Mouse (Mus musculus) intestine, postnatal 0 days (tissue): ENCODE results near the gene Cblc. TPM values are rescaled to one million over a fixed set of nuclear protein-coding genes. Genes with fewer than 3 reads are reported as not detected.

Experiments used
- ATAC-seq: fragments of 200-750 bp; cut with Nextera tagmentation; 2 replicates; pipeline ENCODE4 v1.8.0; 2017; ENCODE audit warnings: mild to moderate bottlenecking, moderate TSS enrichment, moderate library complexity
- H3K27ac ChIP-seq: fragments of 300-500 bp; sonication (generic); 2 replicates; pipeline ENCODE4 v1.5.1; 2014; ENCODE audit warnings: mild to moderate bottlenecking, low read depth, low read length, moderate library complexity
- H3K27me3 ChIP-seq: fragments of 300-500 bp; sonication (generic); replicated peaks from 2 replicates; pipeline ENCODE4 v1.6.1; 2014; ENCODE audit warnings: low read length, mixed read lengths; ENCODE audit not compliant: control insufficient read depth, insufficient read depth
- H3K36me3 ChIP-seq: fragments of 300-500 bp; sonication (generic); 2 replicates; pipeline ENCODE4 v1.6.1; 2014; ENCODE audit warnings: mild to moderate bottlenecking, moderate library complexity; ENCODE audit not compliant: control insufficient read depth, insufficient read depth
- H3K4me1 ChIP-seq: fragments of 300-500 bp; sonication (generic); replicated peaks from 2 replicates; pipeline ENCODE4 v1.6.1; 2014; ENCODE audit warnings: antibody characterized with exemption, low read length, mixed read lengths; ENCODE audit not compliant: control insufficient read depth, insufficient read depth
- H3K4me2 ChIP-seq: fragments of 300-500 bp; sonication (generic); replicated peaks from 2 replicates; pipeline ENCODE4 v1.6.1; 2014; ENCODE audit warnings: low read depth, mild to moderate bottlenecking, moderate library complexity
- H3K4me3 ChIP-seq: fragments of 300-500 bp; sonication (generic); 2 replicates; pipeline ENCODE4 v1.5.1; 2014; ENCODE audit warnings: low read depth, low read length
- H3K9ac ChIP-seq: fragments of 300-500 bp; sonication (generic); 2 replicates; pipeline ENCODE4 v1.6.1; 2014; ENCODE audit warnings: mild to moderate bottlenecking, low read depth, low read length
- H3K9me3 ChIP-seq: fragments of 300-500 bp; sonication (generic); 2 replicates; pipeline ENCODE4 v1.6.1; 2016; ENCODE audit warnings: mixed run types; ENCODE audit not compliant: control insufficient read depth
- CTCF ChIP-seq: sonication (generic); IDR thresholded peaks from 2 replicates; pipeline ENCODE4 v1.5.1; 2016; ENCODE audit warnings: low read depth, mild to moderate bottlenecking, control low read depth, antibody characterized with exemption, moderate library complexity
- WGBS: fragments of 180-500 bp; shearing (Covaris S2); extraction: QIAGEN DNeasy Blood & Tissue Kit; methylation state at CpG from one replicate; pipeline ENCODE4 v1.1.7; 2014; 5-methylcytosine and 5-hydroxymethylcytosine counted together
- polyA plus RNA-seq: library from polyadenylated mRNA; unstranded; fragments of >200 nt; fragmentation: Nextera tagmentation; extraction: Ambion mirVana; gene quantifications from 2 replicates; pipeline ENCODE4 v1.2.1, GENCODE M21; 2015

The Cblc gene
- polyA plus RNA-seq, 1 experiment from 2014 or later: 54.8 TPM

DNA sequence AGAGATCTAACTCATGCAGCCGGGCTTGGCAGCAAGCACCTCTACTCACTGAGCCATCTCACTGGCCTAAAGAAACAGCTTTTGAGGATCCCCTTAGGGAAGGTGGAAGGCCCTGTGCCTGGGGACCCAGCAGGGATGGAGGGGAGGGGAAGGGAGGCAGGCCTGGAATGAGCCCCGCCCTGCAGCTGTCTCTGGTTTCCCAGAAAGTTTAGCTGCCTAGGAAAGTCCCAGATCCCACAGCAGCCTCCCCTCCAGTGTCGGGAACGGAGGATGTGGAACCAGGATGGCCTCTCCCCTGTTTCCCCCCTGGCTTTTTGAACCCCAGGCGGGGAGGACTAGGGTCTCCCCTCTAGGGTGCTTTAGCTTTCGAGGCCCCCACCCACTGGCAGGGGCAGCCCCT is 30.1 kb upstream of the Cblc start:
- Histone ChIP-seq H3K27ac (no peak overlapping the region), H3K27me3 (no peaks in the 10 kb centered on the region), H3K4me1 (peaks cover 9% of the 10 kb centered on the region; the same call in 1 of the 2 replicates), H3K9me3 (no peaks in the 10 kb centered on the region), H3K4me3 (no peak overlapping the region), H3K4me2 (no peak overlapping the region), H3K36me3 (no peaks in the 10 kb centered on the region), H3K9ac (no peak overlapping the region)
- 55% methylated on average over 6 of the region's 6 CpGs for WGBS
- no peak for ATAC-seq
- TF ChIP-seq CTCF: no peak

DNA sequence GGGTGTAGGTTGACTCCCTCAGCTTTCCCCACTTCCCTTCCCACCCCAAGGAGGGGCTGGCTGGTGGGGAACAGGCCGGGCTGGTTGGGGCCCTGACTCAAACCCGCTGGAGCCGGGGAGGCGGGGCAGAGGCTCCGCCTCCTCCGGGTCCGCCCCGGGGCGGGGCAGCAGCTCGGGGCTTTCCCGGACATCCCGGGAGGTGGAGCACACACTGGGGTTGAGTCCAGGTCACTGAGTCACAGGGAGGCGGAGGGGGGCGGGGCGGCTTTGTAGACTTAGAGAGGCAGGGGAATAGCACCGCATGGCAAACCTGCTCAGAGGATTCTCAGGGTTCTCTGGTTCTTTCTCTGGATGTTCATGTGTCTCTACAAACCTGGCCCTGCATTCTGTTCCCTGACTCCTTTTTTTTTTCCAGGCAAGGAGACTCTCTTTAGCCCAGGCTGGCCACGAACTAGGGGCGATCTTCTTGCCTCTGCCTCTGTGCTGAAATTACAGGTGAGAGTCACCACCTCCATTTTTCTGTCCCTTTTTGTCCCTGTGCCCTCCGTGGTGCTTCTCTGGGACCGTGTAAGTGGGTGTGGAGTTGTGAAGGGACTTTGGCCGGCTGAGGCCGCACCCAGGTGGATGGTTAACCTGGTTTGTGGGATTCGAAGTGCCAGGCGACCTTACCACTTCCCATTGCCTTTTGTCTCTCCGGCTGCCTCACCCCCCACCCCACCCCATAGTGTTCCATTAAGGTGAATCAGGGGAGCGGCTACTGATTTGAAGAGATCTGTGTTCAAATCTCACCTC is 27.8 kb upstream of the Cblc start:
- H3K9me3 ChIP-seq: no peaks in the 10 kb centered on the region
- peak overlapping the region; percentile 98 for H3K4me2 ChIP-seq
- H3K27me3 ChIP-seq: no peaks in the 10 kb centered on the region
- no peaks in the 10 kb centered on the region; the same call in 1 of the 2 replicates for H3K36me3 ChIP-seq
- TF ChIP-seq CTCF: no peak
- H3K9ac ChIP-seq: 0 out of 2 replicates have a peak overlapping the region, but pooled peaks have one; percentile 12
- peak; percentile 91 for ATAC-seq
- peak overlapping the region; percentile 96 for H3K27ac ChIP-seq
- peaks cover 9% of the 10 kb centered on the region; the same call in 1 of the 2 replicates for H3K4me1 ChIP-seq
- 11% methylated on average over 26 of the region's 26 CpGs for WGBS
- H3K4me3 ChIP-seq: 0 out of 2 replicates have a peak overlapping the region, but pooled peaks have one; percentile 17

DNA sequence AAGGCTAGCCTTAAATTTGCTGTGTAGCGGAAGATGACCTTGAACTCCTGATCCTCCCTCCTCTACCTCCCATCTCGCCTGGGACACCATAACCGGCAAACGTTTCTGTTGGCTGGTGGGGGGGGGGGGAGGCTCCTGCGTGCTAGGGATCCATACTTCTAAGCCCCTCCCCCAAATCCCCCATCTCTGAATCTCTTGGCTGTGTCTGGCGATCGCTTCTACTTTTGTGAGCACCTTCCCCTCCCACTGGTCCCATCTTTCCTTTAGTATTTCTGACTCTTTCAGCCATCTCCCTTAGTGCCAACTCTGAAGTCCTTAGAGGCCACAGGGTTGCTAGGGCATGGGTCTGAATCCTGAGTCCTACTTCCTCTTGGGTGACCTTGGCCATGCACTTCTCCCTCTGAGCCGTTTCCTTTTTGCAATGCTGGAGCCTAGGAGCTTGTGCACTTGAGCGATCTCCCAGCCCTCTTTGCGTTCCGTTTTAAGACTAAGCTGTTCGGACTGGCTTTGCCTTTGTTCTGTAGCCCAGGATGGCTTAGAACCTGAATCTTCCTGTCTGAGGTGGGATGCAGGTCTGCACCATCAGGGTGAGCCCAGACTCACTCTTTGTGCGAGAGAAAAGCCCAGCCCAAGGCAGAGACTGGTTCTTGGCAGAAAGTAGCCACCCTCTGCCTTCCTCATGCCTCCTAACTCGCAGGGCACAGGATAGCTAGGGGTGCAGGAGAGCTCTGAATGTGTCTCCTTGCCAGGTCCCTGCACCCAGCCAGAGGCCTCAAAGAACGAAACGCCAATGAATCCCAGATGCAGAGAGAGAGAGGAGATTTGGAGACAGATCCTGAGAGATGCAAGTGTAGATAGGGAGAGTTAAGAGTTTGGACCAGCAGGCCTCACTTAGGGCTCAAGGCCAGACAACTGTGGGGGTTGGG is 26.9 kb upstream of the Cblc start:
- ATAC-seq: peak; percentile 7
- peaks cover 9% of the 10 kb centered on the region; the same call in 1 of the 2 replicates for H3K4me1 ChIP-seq
- H3K4me2 ChIP-seq: peak overlapping the region; percentile 98
- no peak for TF ChIP-seq CTCF
- H3K4me3 ChIP-seq: 0 out of 2 replicates have a peak overlapping the region, but pooled peaks have one; percentile 17
- WGBS: 21% methylated on average over 16 of the region's 16 CpGs
- H3K9ac ChIP-seq: 0 out of 2 replicates have a peak overlapping the region, but pooled peaks have one; percentile 12
- no peaks in the 10 kb centered on the region for H3K27me3 ChIP-seq
- no peaks in the 10 kb centered on the region for H3K9me3 ChIP-seq
- no peaks in the 10 kb centered on the region; the same call in 1 of the 2 replicates for H3K36me3 ChIP-seq
- peak overlapping the region; percentile 96 for H3K27ac ChIP-seq

- TF ChIP-seq CTCF: no peak
- H3K9me3 ChIP-seq: no peaks in the 10 kb centered on the region
- H3K27me3 ChIP-seq: no peaks in the 10 kb centered on the region
- peak within 1 kb of the TSS; percentile 75 for H3K9ac ChIP-seq
- peak within 1 kb of the TSS; percentile 71 for H3K4me3 ChIP-seq
- peak within 1 kb of the TSS; percentile 96 for H3K27ac ChIP-seq
- peak within 1 kb of the TSS; percentile 98 for H3K4me2 ChIP-seq
- no peaks in the 10 kb centered on the region; the same call in 1 of the 2 replicates for H3K36me3 ChIP-seq
- H3K4me1 ChIP-seq: peaks cover 9% of the 10 kb centered on the region; the same call in 1 of the 2 replicates
- WGBS: under 1% methylated on average over 31 of the region's 42 CpGs
- 0 out of 2 replicates have a peak, but pooled peaks have one; percentile 1 for ATAC-seq
Measured at GRCm38 (mm10) chr7:19822604-19823058, 26.0 kb upstream of the Cblc start, which contains the start of gene Bcl3. TSS of gene Bcl3 (minus strand) at chr7:19822770.

GRCm38 (mm10) chr7:19822193-19822592 is 25.6 kb upstream of the Cblc start:
- H3K4me3 ChIP-seq: peak overlapping the region; percentile 71
- H3K4me2 ChIP-seq: peak overlapping the region; percentile 98
- H3K27ac ChIP-seq: peak overlapping the region; percentile 96
- WGBS: 4% methylated on average over 20 of the region's 20 CpGs
- H3K4me1 ChIP-seq: peaks cover 11% of the 10 kb centered on the region; the same call in 1 of the 2 replicates
- no peaks in the 10 kb centered on the region for H3K27me3 ChIP-seq
- TF ChIP-seq CTCF: no peak
- H3K9ac ChIP-seq: peak overlapping the region; percentile 75
- H3K36me3 ChIP-seq: no peaks in the 10 kb centered on the region; the same call in 1 of the 2 replicates
- H3K9me3 ChIP-seq: no peaks in the 10 kb centered on the region
- ATAC-seq: no peak
